Mouse (Mus musculus) myocyte (in vitro differentiated cells): Measurements from ENCODE around the gene Med13. TPM values are rescaled to one million over a fixed set of nuclear protein-coding genes. Genes with fewer than 3 reads are reported as not detected.

ENCODE experiments used
- H3K27me3 ChIP-seq: one replicate; pipeline ENCODE4 v1.6.1; 2011; ENCODE audit not compliant: control insufficient read depth, insufficient read depth, insufficient read length
- H3K36me3 ChIP-seq: one replicate; pipeline ENCODE4 v1.6.1; 2011; ENCODE audit not compliant: control insufficient read depth, insufficient read depth
- H3K4me2 ChIP-seq: one replicate; pipeline ENCODE4 v1.6.1; 2011; ENCODE audit warnings: low read depth, control low read depth
- H3K4me3 ChIP-seq: one replicate; pipeline ENCODE4 v1.5.1; 2011; ENCODE audit warnings: mild to moderate bottlenecking, control low read depth, moderate library complexity
- H3K79me2 ChIP-seq: one replicate; pipeline ENCODE4 v1.6.1; 2011; ENCODE audit not compliant: control insufficient read depth, insufficient read depth
- H3ac ChIP-seq: one replicate; pipeline ENCODE4 v1.6.1; 2011; ENCODE audit not compliant: control insufficient read depth, insufficient read length
- CEBPB ChIP-seq: IDR thresholded peaks from 2 replicates; pipeline ENCODE4 v1.6.1; 2011; ENCODE audit warnings: mild to moderate bottlenecking, moderate library complexity; ENCODE audit not compliant: poor library complexity, insufficient read depth, severe bottlenecking
- E2F4 ChIP-seq: IDR thresholded peaks from one replicate; pipeline ENCODE4 v1.6.1; 2011; ENCODE audit warnings: mild to moderate bottlenecking, control low read depth, moderate library complexity; ENCODE audit not compliant: insufficient read depth
- MAX ChIP-seq: IDR thresholded peaks from one replicate; pipeline ENCODE4 v1.6.1; 2011; ENCODE audit warnings: low read depth, mild to moderate bottlenecking, control low read depth
- MYOD1 ChIP-seq, 3 experiments: IDR thresholded peaks; one replicate each; pipeline ENCODE4 v1.6.1; 2011; ENCODE audit warnings: control low read depth in 2 of 3, low read depth in 2 of 3, mild to moderate bottlenecking in 2 of 3, moderate library complexity in 1 of 3; ENCODE audit not compliant: insufficient read length in 2 of 3, control insufficient read depth in 1 of 3
- MYOG ChIP-seq, 3 experiments: IDR thresholded peaks; one replicate each; pipeline ENCODE4 v1.6.1; 2011; ENCODE audit warnings: control low read depth in 2 of 3, low read depth in 2 of 3, mild to moderate bottlenecking in 2 of 3; ENCODE audit not compliant: insufficient read length in 2 of 3, control insufficient read depth in 1 of 3, insufficient read depth in 1 of 3
- POLR2A ChIP-seq: IDR thresholded peaks from one replicate; pipeline ENCODE4 v1.6.1; 2011; ENCODE audit warnings: low read depth, mild to moderate bottlenecking, control low read depth, moderate library complexity; ENCODE audit not compliant: insufficient read length
- POLR2AphosphoS2 ChIP-seq: IDR thresholded peaks from one replicate; pipeline ENCODE4 v1.6.1; 2011; ENCODE audit warnings: low read depth, control low read depth; ENCODE audit not compliant: insufficient read length
- REST ChIP-seq: IDR thresholded peaks from one replicate; pipeline ENCODE4 v1.6.1; 2011; ENCODE audit warnings: mild to moderate bottlenecking, control low read depth, moderate library complexity; ENCODE audit not compliant: insufficient read depth, insufficient read length
- SRF ChIP-seq: IDR thresholded peaks from one replicate; pipeline ENCODE4 v1.6.1; 2011; ENCODE audit warnings: low read depth; ENCODE audit not compliant: control insufficient read depth, insufficient read length
- TCF12 ChIP-seq: IDR thresholded peaks from one replicate; pipeline ENCODE4 v1.6.1; 2011; ENCODE audit warnings: mild to moderate bottlenecking, control low read depth; ENCODE audit not compliant: poor library complexity, insufficient read depth, severe bottlenecking
- TCF3 ChIP-seq: IDR thresholded peaks from one replicate; pipeline ENCODE4 v1.6.1; 2011; ENCODE audit warnings: low read depth, control low read depth; ENCODE audit not compliant: insufficient read length
- USF1 ChIP-seq: IDR thresholded peaks from one replicate; pipeline ENCODE4 v1.6.1; 2011; ENCODE audit warnings: low read depth, mild to moderate bottlenecking, control low read depth, moderate library complexity
- polyA plus RNA-seq: library from polyadenylated mRNA; unstranded; fragments of >200 nt; fragmentation: generic; extraction: Trizol; gene quantifications from one replicate; pipeline ENCODE4 v1.2.1, GENCODE M21; 2012; ENCODE audit warnings: missing spikeins

The Med13 gene
- 6.2 TPM for polyA plus RNA-seq

DNA sequence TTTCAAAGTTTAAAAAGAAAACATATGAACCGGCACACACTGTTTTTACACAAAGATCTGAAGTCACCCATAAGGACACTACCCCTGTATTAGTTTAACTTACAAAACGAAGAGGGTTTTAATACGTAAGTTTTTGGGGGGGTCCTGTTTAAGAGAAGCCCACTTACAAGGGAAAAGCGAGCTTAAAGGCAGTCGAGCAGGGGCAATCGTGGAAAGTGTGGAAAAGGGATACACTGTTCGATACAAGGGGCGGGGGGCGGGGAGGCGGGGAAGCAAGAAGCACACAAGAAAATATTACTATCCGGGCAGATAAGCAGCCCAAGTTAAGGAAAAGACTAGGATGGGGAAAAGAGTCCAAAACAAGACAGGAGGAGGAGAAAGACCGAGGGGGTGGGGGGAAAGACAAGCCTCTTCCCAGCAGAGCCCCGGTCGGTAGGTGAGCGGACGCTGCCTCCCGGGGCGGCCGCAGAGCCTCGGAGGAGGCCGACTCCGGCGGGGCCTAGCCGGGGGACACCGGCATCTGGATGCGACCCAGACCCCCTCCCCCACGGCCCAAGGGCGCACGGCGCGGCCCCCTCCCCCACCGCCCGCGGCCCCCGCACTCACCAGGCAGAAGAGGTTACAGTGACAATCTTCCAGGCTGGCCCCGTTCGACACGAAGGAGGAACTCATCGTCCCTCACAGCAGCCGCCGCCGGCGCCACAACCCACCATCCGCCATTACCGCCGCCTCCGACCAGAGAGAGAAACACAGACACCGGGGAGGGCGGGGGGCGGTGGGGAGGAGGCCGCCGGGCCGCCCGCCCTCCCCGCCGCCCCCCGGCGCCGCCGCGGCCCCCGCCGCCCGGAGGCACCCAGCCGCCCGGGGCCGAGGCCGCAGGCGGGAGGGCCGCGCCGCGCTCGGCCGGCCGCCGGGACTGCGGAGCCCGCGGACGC lies at the start of gene Med13:
Gene Med13 (minus strand): TSS at position 749 of the 935 bp plus-strand sequence.
- TF ChIP-seq USF1 (no peak), TCF12 (no peak), REST (no peak), SRF (no peak), POLR2AphosphoS2 (peak; percentile 7), POLR2A (peak; percentile 12)
- no peaks in the 10 kb centered on the region for H3K27me3 ChIP-seq
- H3K4me2 ChIP-seq = peak within 1 kb of the TSS; percentile 72
- H3ac ChIP-seq = peak within 1 kb of the TSS; percentile 84
- peak within 1 kb of the TSS; percentile 67 for H3K4me3 ChIP-seq
- peaks cover 19% of the 10 kb centered on the region for H3K36me3 ChIP-seq
- H3K79me2 ChIP-seq = peaks cover 51% of the 10 kb centered on the region

DNA sequence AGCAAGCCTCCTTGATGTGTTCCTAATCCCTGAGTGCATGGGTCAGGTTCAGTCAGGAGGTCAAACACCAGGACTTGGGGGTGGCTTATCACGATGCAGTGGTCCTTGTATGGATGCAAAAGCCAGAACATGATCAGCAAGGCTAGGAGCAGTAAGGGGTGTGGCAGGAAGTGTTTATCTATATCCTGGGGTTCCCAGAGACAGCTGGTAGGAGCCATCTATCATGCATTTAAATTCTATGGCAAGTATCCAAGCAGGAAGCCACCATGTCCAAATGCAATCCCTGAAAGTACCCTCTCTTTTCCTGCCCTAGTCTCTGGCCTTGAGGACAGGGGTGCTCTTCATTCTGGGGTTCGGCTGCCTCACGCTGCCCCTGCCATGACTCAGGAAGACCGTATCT lies 47.2 kb upstream of the Med13 start:
- Histone ChIP-seq H3K4me2 (peak overlapping the region; percentile 27), H3K79me2 (no peaks in the 10 kb centered on the region), H3K36me3 (no peaks in the 10 kb centered on the region)

DNA sequence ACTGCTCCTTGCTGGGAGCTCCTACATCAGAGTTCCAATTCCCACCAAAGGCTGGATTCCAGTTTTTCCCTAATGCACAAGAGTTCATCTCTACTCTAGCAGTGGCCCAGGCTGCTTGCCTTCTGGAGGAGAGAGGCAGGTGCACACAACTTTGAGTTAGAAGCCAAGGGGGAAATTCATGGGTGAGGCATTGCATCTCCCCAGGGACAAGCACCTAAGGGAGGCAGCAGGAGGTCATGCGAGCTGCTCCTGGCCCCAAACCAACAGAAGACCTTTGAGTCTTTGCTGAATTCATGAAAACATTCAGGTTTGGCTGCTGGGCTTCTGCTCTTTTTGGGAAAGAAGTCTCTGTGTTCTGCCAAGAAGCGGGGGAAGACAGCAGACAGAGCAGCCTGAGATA lies 46.4 kb upstream of the Med13 start:
- TF ChIP-seq TCF12 (no peak), REST (no peak), MYOD1 (IDR thresholded peaks at IDR 0.05; ENCODE audit: control insufficient read depth in 1 of 3, insufficient read length in 2 of 3, low read depth in 2 of 3) (no peak), E2F4 (no peak), USF1 (no peak), POLR2AphosphoS2 (no peak), POLR2A (no peak), TCF3 (no peak), SRF (no peak)
- Histone ChIP-seq H3K4me2 (peak overlapping the region; percentile 27), H3K79me2 (no peaks in the 10 kb centered on the region), H3K27me3 (no peaks in the 10 kb centered on the region), H3K36me3 (no peaks in the 10 kb centered on the region), H3K4me3 (no peak overlapping the region), H3ac (no peak overlapping the region)

More for the DNA sequence above, 47.2 kb upstream of the Med13 start:
- Histone ChIP-seq H3K4me3 (no peak overlapping the region), H3K27me3 (no peaks in the 10 kb centered on the region), H3ac (no peak overlapping the region)
- no peak for TF ChIP-seq MYOG (IDR thresholded peaks at IDR 0.05; ENCODE audit: control insufficient read depth in 1 of 3, insufficient read depth in 1 of 3, insufficient read length in 2 of 3, low read depth in 2 of 3)
- TF ChIP-seq MYOD1 (IDR thresholded peaks at IDR 0.05; ENCODE audit: control insufficient read depth in 1 of 3, insufficient read length in 2 of 3, low read depth in 2 of 3) = peak in 1 of 3 experiments; percentile 32
- no peak for TF ChIP-seq CEBPB

DNA sequence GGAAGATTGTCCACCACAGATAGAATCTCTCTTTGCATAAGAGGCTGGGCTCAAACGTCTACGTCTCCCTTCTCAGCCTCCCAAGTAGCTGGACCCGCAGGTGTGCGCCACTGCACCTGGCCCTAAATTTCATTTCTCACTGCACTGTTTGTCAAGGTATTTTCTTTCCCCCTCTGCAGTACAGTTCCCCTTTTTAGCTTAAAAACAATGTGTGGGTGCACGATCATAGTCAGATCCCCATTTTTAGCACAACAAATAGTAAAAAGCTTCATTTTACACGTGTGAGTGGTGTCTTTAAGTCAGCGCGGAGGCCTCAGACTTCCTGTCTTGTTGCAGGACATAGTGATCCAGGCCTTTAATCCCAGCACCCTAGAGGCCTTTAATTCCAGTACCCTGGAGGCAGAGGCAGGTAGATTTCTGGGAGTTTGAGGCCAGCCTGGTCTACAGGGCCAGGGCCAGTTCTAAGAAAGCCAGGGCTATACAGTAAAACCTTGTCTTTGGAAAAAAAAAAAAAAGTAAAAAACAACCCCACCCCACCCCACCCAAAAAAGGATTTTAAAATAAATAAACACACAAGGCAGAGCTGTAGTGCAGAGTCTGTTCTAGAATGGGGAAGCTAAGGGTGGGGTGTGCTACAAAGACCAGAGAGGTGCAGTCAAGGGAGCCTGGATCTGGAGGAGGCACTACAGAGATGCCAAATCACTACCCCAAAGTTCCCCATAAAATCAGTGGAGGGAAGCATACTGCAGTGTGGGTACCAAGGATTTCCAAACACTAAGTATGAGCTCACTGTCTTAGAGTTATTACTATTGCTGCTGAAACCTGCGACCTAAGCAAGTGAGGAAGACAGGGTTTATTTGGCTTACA lies 42.1 kb upstream of the Med13 start:
- no peaks in the 10 kb centered on the region for H3K36me3 ChIP-seq
- no peak overlapping the region for H3K4me2 ChIP-seq
- H3ac ChIP-seq = no peak overlapping the region
- H3K27me3 ChIP-seq = no peaks in the 10 kb centered on the region
- no peak overlapping the region for H3K4me3 ChIP-seq
- no peaks in the 10 kb centered on the region for H3K79me2 ChIP-seq
- TF ChIP-seq MAX = no peak

DNA sequence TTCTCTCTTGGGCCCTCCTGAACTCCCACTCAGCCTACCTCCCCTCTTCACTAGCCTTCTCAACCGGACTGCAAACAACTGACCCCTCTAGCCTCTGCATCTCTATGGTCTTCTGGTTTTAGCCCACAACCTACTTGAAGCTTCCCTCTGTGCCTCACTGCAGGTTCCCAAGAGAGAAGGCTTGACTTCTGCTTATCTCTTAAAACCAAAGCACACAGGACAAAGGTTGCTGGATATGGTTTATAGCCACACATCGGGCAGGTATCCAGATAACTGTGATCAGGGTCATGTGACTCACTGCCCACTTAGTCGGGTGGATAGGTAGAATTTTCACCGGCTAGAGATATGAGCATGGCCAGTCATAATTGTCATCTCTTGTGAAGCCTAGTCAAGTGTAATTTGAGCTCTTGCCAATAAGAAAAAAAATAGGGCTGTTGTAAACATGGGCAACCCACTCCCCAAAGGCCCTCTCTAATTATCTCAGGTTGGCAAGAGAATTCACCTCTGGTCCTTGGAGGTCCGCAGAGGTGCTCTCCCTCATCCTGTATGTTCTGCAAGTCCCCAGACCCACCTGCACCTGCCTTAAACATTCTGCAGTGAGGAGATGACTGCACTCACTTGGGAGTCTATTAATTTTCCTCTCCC lies 39.7 kb upstream of the Med13 start:
- Histone ChIP-seq H3K36me3 (no peaks in the 10 kb centered on the region), H3K27me3 (no peaks in the 10 kb centered on the region), H3K79me2 (no peaks in the 10 kb centered on the region), H3K4me3 (no peak overlapping the region), H3K4me2 (no peak overlapping the region), H3ac (no peak overlapping the region)
- TF ChIP-seq REST (no peak), MAX (no peak), MYOD1 (IDR thresholded peaks at IDR 0.05; ENCODE audit: control insufficient read depth in 1 of 3, insufficient read length in 2 of 3, low read depth in 2 of 3) (no peak), TCF12 (no peak), POLR2A (no peak), MYOG (IDR thresholded peaks at IDR 0.05; ENCODE audit: control insufficient read depth in 1 of 3, insufficient read depth in 1 of 3, insufficient read length in 2 of 3, low read depth in 2 of 3) (no peak), USF1 (no peak)
